Mouse (Mus musculus): ENCODE measurements at regions not wholly inside any gene's neighbourhood (a gene's known extent, or its start where the extent isn't known, plus 50 kb on each side); places are given as distances from the start of the nearest gene placed in this dataset.

DNA sequence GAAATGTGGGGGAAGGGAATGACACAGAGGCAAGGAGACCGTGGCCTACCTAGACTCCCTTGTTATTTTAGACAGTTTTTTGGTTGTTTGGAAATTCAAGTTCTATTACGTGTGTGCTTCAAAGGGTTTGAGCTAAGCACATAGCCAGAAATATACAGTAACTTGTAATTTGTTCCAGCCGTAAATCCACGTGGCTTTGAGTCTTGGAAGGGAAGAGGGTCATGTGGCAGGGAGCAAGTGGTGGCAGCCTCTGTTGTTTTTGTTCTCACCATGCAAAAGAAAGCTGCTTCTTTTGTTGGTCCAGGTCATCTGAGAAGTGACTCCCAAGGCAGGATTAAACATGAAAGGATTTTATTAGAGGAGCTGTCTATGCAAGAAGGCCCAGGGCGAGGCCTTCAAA, 153.1 kb downstream of the Snx13 start:
- TF ChIP-seq CTCF (IDR thresholded peaks at IDR 0.05; ENCODE audit: control insufficient read depth, insufficient read depth, insufficient replicate concordance, low read depth, low read length) (no peak), POLR2A (IDR thresholded peaks at IDR 0.05; ENCODE audit: control insufficient read depth, low read depth, low read length) (no peak)

All from testis, adult 2 months (tissue).